Mouse (Mus musculus): ENCODE measurements around the gene Fam193b. TPM values are rescaled to one million over a fixed set of nuclear protein-coding genes. Genes with fewer than 3 reads are reported as not detected.

Fam193b gene
- polyA plus RNA-seq, 1 experiment from 2014 or later = 32.1 TPM

DNA sequence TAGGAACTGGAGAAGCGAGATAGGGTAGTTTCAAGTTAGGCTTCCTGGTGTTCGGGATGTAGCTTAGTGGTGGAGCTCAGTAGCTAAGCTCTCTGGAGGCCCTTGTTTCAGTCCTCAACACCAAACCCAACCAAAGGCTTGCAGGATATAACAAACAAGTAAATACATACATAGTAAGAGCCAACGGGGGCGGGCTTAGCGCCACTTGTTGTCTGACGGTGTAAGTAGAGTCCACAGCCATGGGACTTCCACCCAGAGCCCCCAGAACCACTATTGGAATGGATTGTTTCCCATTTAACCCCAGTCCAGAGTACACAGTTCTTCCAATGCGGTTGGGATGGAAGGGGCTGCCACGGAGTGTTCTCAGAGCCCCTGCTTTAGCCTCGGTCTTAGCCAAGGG lies 57.1 kb downstream of the Fam193b start:
- Histone ChIP-seq H3K4me2 (ENCODE audit: low read depth, low read length) (peak overlapping the region; percentile 80), H3K9ac (ENCODE audit: low read depth, low read length) (peak overlapping the region; percentile 78; the same call in 1 of the 2 replicates), H3K36me3 (ENCODE audit: control insufficient read depth, insufficient read depth, low read length) (peaks cover 17% of the 10 kb centered on the region), H3K4me3 (ENCODE audit: low read depth, low read length) (peak overlapping the region; percentile 76), H3K27me3 (replicated peaks; ENCODE audit: control insufficient read depth, insufficient read depth, low read length) (no peaks in the 10 kb centered on the region), H3K4me1 (ENCODE audit: control insufficient read depth, insufficient read depth, low read length) (peaks cover 23% of the 10 kb centered on the region), H3K9me3 (ENCODE audit: control insufficient read depth, low read length) (no peaks in the 10 kb centered on the region), H3K27ac (replicated peaks; ENCODE audit: low read depth, low read length) (no peak overlapping the region)
- no peak for ATAC-seq (ENCODE audit: low read depth)
- 37% methylated on average over 9 of the region's 9 CpGs for WGBS
- no peak for DNase-seq (ENCODE audit: low spot score)

DNA sequence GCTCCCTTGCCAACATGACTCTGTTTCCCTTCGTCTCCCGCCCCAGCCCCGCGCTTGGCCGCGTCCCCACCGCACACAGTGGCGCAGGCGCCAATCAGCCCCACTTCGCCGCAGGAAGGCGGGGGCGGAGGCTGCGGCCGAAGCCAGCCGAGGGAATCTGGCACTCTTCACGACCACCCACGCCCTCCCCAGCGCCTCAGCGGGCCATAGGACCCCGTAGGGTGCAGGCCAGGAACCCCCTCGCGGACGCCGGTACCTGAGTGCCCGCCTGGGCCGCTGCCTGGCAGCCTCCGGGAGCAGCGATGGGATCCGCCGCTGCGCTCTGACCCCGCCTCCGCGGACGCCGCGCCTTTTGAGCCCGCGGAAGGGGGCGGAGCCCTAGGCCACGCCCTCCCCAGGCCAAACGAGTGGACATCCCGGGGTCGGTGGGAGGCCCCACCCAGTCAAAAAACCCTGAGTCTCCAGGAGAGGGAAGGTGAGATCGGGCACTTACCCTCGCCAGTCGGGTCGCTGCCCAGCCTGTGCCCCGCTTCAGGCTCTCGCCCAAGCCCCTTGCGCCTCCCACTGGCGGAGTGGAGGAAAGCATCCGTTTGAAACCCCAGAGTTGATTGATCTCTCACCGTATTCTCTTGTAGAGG lies 57.7 kb downstream of the Fam193b start, which contains the start of gene Pdlim7:
Pdlim7 (minus strand) TSS at position 566 of the 638 bp plus-strand sequence.
- Histone ChIP-seq H3K27ac (replicated peaks; ENCODE audit: low read depth, low read length) (peak within 1 kb of the TSS; percentile 85), H3K36me3 (ENCODE audit: control insufficient read depth, insufficient read depth, low read length) (peaks cover 23% of the 10 kb centered on the region), H3K9ac (ENCODE audit: low read depth, low read length) (peak within 1 kb of the TSS; percentile 78), H3K4me2 (ENCODE audit: low read depth, low read length) (peak within 1 kb of the TSS; percentile 80), H3K4me3 (ENCODE audit: low read depth, low read length) (peak within 1 kb of the TSS; percentile 76), H3K9me3 (ENCODE audit: control insufficient read depth, low read length) (no peaks in the 10 kb centered on the region), H3K27me3 (replicated peaks; ENCODE audit: control insufficient read depth, insufficient read depth, low read length) (no peaks in the 10 kb centered on the region), H3K4me1 (ENCODE audit: control insufficient read depth, insufficient read depth, low read length) (peaks cover 23% of the 10 kb centered on the region)
- DNase-seq (ENCODE audit: low spot score) = peak; percentile 88
- ATAC-seq (ENCODE audit: low read depth) = peak; percentile 73
- WGBS = 1% methylated on average over 21 of the region's 55 CpGs

DNA sequence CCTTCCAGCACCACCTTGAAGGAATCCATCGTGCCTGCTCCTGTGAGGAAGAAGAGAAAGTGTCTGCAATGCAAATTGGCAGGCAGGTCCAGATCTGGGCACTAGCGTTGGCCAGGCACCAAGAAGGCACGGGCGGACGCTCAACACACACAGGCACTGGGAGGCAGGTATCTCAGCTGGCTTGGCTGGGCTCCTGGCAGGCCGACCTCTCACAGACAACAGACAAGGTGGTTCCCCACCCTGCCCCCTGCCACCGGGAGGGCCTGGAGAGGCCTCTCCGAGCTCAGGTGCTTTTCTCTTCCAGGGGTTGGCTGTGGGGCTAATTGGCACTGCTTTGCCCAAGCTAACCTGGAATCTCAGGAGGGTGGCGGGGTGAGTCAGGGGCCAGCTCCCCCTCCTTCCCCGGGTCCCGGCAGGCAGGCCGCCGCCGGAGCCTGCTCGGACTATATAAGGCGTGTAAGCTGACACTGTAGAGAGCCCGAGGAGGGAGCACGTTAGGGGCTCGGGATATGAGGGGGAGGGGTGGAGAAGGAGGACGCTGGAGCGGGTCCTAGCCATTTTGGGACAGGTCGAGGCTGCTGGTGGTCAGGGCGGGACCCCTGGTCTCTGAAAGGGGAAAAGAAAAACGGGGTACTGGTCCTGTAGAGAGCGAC lies 58.4 kb downstream of the Fam193b start:
- DNase-seq (ENCODE audit: low spot score) = peak; percentile 90
- Histone ChIP-seq H3K9ac (ENCODE audit: low read depth, low read length) (peak overlapping the region; percentile 78), H3K4me1 (ENCODE audit: control insufficient read depth, insufficient read depth, low read length) (peaks cover 23% of the 10 kb centered on the region), H3K4me2 (ENCODE audit: low read depth, low read length) (peak overlapping the region; percentile 80), H3K27me3 (replicated peaks; ENCODE audit: control insufficient read depth, insufficient read depth, low read length) (no peaks in the 10 kb centered on the region), H3K9me3 (ENCODE audit: control insufficient read depth, low read length) (no peaks in the 10 kb centered on the region), H3K4me3 (ENCODE audit: low read depth, low read length) (peak overlapping the region; percentile 76), H3K27ac (replicated peaks; ENCODE audit: low read depth, low read length) (peak overlapping the region; percentile 85), H3K36me3 (ENCODE audit: control insufficient read depth, insufficient read depth, low read length) (peaks cover 30% of the 10 kb centered on the region)
- peak; percentile 62 for ATAC-seq (ENCODE audit: low read depth)
- WGBS = 1% methylated on average over 17 of the region's 25 CpGs

DNA sequence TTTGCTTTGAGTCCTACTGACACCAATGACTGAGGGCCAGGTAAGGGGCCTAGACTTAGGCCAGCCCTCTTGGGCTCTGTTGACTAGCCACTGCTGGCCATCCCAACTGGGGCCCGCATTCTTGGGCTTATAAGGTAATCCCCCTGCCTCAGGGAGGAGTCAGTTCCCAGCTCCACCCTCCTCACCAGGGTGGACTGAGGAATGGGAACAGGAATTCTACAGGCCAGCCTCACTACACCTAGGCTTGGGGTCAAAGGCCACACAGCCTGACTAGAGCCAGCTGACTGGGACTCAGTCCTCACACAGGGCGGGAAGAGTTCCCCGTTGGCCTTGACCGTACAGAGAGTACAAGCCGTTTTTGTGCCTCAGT lies 59.4 kb downstream of the Fam193b start:
- DNase-seq (ENCODE audit: low spot score) (no peak), ATAC-seq (ENCODE audit: low read depth) (no peak)
- H3K27ac ChIP-seq (replicated peaks; ENCODE audit: low read depth, low read length) = peak overlapping the region; percentile 79
- 17% methylated on average over 5 of the region's 5 CpGs for WGBS
- H3K27me3 ChIP-seq (replicated peaks; ENCODE audit: control insufficient read depth, insufficient read depth, low read length) = no peaks in the 10 kb centered on the region
- no peaks in the 10 kb centered on the region for H3K9me3 ChIP-seq (ENCODE audit: control insufficient read depth, low read length)
- H3K4me3 ChIP-seq (ENCODE audit: low read depth, low read length) = peak overlapping the region; percentile 76
- peak overlapping the region; percentile 80 for H3K4me2 ChIP-seq (ENCODE audit: low read depth, low read length)
- peak overlapping the region; percentile 17 for H3K9ac ChIP-seq (ENCODE audit: low read depth, low read length)
- H3K4me1 ChIP-seq (ENCODE audit: control insufficient read depth, insufficient read depth, low read length) = peaks cover 23% of the 10 kb centered on the region
- peaks cover 40% of the 10 kb centered on the region for H3K36me3 ChIP-seq (ENCODE audit: control insufficient read depth, insufficient read depth, low read length)

DNA sequence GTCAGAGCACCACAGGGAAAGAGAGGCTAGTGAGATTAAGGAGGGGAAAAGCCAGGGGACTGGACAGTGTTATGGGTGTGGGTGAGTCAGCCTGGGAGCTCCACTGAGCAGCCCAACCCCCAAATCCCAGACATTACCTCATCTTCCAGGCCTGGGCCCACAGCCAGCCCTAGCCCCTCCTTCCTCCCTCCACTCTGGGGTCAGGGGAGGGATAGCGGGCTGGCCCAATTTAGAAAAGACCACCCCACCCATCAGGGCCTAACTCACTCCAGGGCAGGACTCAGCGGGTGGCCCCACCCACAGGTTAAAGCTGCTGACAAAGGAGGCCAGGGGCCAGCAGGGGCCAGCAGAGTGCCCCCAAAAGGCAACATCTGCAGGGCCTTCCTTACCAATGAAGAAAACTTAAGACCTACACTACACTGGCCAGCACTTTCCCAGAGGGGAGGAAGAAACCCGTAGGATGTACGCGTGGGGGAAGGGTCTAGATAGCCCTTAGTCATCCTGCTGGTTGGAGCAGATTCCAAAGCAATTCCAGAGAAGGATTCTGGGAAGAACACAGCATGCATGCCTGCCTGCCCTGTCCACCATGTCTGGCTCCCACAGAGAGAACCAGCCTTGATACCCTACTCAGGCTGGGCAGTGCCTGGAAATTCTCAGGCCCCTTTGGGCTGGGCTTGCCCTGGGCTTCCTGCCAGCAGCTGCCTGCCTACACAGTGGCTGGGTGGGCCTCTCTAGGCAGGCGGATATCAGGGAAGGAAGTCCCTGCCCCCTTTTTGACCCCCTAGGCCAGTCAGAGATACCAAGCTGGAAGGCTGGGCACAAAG lies 60.0 kb downstream of the Fam193b start:
- no peaks in the 10 kb centered on the region for H3K27me3 ChIP-seq (replicated peaks; ENCODE audit: control insufficient read depth, insufficient read depth, low read length)
- 9% methylated on average over 6 of the region's 6 CpGs for WGBS
- peak overlapping the region; percentile 79 for H3K27ac ChIP-seq (replicated peaks; ENCODE audit: low read depth, low read length)
- ATAC-seq (ENCODE audit: low read depth) = peak; percentile 71
- peaks cover 46% of the 10 kb centered on the region for H3K36me3 ChIP-seq (ENCODE audit: control insufficient read depth, insufficient read depth, low read length)
- H3K4me2 ChIP-seq (ENCODE audit: low read depth, low read length) = peak overlapping the region; percentile 80
- H3K9ac ChIP-seq (ENCODE audit: low read depth, low read length) = peak overlapping the region; percentile 17
- peak overlapping the region; percentile 76 for H3K4me3 ChIP-seq (ENCODE audit: low read depth, low read length)
- no peaks in the 10 kb centered on the region for H3K9me3 ChIP-seq (ENCODE audit: control insufficient read depth, low read length)
- peak; percentile 93 for DNase-seq (ENCODE audit: low spot score)
- H3K4me1 ChIP-seq (ENCODE audit: control insufficient read depth, insufficient read depth, low read length) = peaks cover 23% of the 10 kb centered on the region

DNA sequence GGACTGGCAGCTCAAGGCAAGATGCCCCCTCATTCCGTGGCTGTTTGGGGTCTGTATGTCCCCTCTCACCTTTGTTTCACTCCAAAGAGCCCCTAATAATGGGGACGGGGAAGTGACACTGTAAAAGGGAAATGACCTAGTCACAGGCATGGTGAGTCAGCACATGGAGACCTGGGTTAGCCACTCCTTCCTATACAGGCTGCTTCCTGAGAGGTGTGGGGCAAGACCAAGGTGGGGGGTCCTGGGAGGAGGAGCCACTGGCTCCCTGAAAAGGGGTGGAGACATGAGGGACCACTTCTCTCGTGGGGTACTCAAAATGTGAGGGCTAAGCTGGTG lies 60.6 kb downstream of the Fam193b start:
- ATAC-seq (ENCODE audit: low read depth) = 0 out of 2 replicates have a peak, but pooled peaks have one; percentile 0

DNA sequence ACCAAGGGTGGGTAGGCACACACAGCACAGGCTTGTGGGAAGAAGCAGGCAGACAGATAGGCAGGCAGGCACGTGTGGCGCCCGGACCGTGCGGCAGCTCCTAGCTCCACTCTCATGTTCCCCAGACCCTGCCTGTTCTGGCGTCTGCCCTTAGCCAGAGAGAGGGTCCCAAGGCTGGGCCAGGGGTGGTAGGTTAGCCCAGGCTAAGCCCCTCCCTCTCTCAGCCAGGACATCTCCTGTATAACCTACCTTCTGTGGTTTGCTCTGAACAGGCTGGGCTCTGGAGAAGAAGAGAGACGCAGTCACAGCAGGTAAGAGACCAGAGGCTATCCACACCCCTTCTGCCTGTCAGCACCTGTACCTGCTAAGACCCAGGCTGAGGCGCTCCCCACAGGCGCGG lies 62.4 kb downstream of the Fam193b start:
- no peak overlapping the region for H3K9ac ChIP-seq (ENCODE audit: low read depth, low read length)
- no peak overlapping the region for H3K4me3 ChIP-seq (ENCODE audit: low read depth, low read length)
- H3K9me3 ChIP-seq (ENCODE audit: control insufficient read depth, low read length) = no peaks in the 10 kb centered on the region
- no peaks in the 10 kb centered on the region for H3K27me3 ChIP-seq (replicated peaks; ENCODE audit: control insufficient read depth, insufficient read depth, low read length)
- no peak for ATAC-seq (ENCODE audit: low read depth)
- WGBS = 83% methylated on average over 6 of the region's 10 CpGs
- peaks cover 70% of the 10 kb centered on the region for H3K36me3 ChIP-seq (ENCODE audit: control insufficient read depth, insufficient read depth, low read length)
- H3K4me2 ChIP-seq (ENCODE audit: low read depth, low read length) = no peak overlapping the region
- peaks cover 23% of the 10 kb centered on the region for H3K4me1 ChIP-seq (ENCODE audit: control insufficient read depth, insufficient read depth, low read length)
- H3K27ac ChIP-seq (replicated peaks; ENCODE audit: low read depth, low read length) = no peak overlapping the region
- DNase-seq (ENCODE audit: low spot score) = no peak

More for the DNA sequence above, 60.6 kb downstream of the Fam193b start:
- Histone ChIP-seq H3K9me3 (ENCODE audit: control insufficient read depth, low read length) (no peaks in the 10 kb centered on the region), H3K4me3 (ENCODE audit: low read depth, low read length) (no peak overlapping the region), H3K4me2 (ENCODE audit: low read depth, low read length) (peak overlapping the region; percentile 80), H3K9ac (ENCODE audit: low read depth, low read length) (peak overlapping the region; percentile 17; the same call in 1 of the 2 replicates), H3K36me3 (ENCODE audit: control insufficient read depth, insufficient read depth, low read length) (peaks cover 52% of the 10 kb centered on the region), H3K27ac (replicated peaks; ENCODE audit: low read depth, low read length) (peak overlapping the region; percentile 79), H3K4me1 (ENCODE audit: control insufficient read depth, insufficient read depth, low read length) (peaks cover 23% of the 10 kb centered on the region), H3K27me3 (replicated peaks; ENCODE audit: control insufficient read depth, insufficient read depth, low read length) (no peaks in the 10 kb centered on the region)
- WGBS = 34% methylated on average over 3 of the region's 3 CpGs
- peak; percentile 39 for DNase-seq (ENCODE audit: low spot score)

DNA sequence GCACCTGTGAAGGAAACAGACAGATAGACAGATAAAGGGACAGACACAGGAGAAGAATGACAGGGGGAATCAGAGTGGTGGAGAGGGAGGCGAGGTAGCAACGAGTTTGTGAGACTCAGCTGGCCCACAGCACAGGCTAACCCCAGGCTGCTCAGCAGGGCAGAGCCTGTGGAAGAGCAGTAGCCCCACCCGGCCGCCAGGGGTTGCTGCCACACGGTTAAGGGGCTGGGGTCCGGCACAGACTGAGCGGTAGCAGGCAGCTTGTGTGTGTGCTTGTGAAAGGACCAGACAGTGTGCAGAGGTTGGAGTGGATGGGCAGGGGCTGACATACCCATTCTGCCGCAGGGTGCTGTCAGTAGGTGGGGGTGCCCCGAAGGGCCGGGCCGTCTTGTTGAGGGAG lies 63.0 kb downstream of the Fam193b start:
- Histone ChIP-seq H3K4me3 (ENCODE audit: low read depth, low read length) (no peak overlapping the region), H3K27me3 (replicated peaks; ENCODE audit: control insufficient read depth, insufficient read depth, low read length) (no peaks in the 10 kb centered on the region), H3K9me3 (ENCODE audit: control insufficient read depth, low read length) (no peaks in the 10 kb centered on the region), H3K4me1 (ENCODE audit: control insufficient read depth, insufficient read depth, low read length) (peaks cover 23% of the 10 kb centered on the region), H3K4me2 (ENCODE audit: low read depth, low read length) (no peak overlapping the region), H3K36me3 (ENCODE audit: control insufficient read depth, insufficient read depth, low read length) (peaks cover 76% of the 10 kb centered on the region), H3K27ac (replicated peaks; ENCODE audit: low read depth, low read length) (no peak overlapping the region), H3K9ac (ENCODE audit: low read depth, low read length) (no peak overlapping the region)
- 64% methylated on average over 11 of the region's 11 CpGs for WGBS
- no peak for ATAC-seq (ENCODE audit: low read depth)
- no peak for DNase-seq (ENCODE audit: low spot score)
